Mouse (Mus musculus) ovary, postnatal 10 days (tissue): Measurements from ENCODE around the gene Usp22.

Experiments
- DNase-seq: peaks from one replicate; pipeline ENCODE4 v3.0.0; 2022; ENCODE audit warnings: low spot score

The Usp22 gene

GRCm38 (mm10) chr11:61104241-61104901, 70.5 kb downstream of the Usp22 start:
- DNase-seq: peak; percentile 67

- DNase-seq: no peak
Measured at GRCm38 (mm10) chr11:61102397-61103339, 72.2 kb downstream of the Usp22 start.
